Mouse (Mus musculus) CH12.LX (cell line): ENCODE data around the gene Olfr157. TPM values are rescaled to one million over a fixed set of nuclear protein-coding genes. Genes with fewer than 3 reads are reported as not detected.

ENCODE experiments used
- DNase-seq: peaks from one replicate; pipeline ENCODE4 v3.0.0-alpha.2; 2013; ENCODE audit errors: extremely low read depth
- H3K27ac ChIP-seq: 2 replicates; pipeline ENCODE4 v1.5.1; 2012; ENCODE audit warnings: low read depth, mild to moderate bottlenecking, control low read depth, moderate library complexity; ENCODE audit not compliant: insufficient read depth
- H3K27me3 ChIP-seq: replicated peaks from 2 replicates; pipeline ENCODE3; 2012; ENCODE audit warnings: inconsistent platforms
- H3K36me3 ChIP-seq, 2 experiments: replicated peaks in 1 of 2; 2 replicates each; pipeline versions ENCODE3 to v1.6.1; 2012; ENCODE audit warnings: inconsistent platforms in 1 of 2, low read length in 1 of 2, mild to moderate bottlenecking in 1 of 2, mixed read lengths in 1 of 2, moderate library complexity in 1 of 2; ENCODE audit not compliant: control insufficient read depth in 1 of 2, insufficient read depth in 1 of 2
- H3K4me1 ChIP-seq, 2 experiments: 2 replicates each; pipeline ENCODE4 v1.6.1; 2012; ENCODE audit warnings: inconsistent platforms in 1 of 2, moderate library complexity in 1 of 2; ENCODE audit not compliant: insufficient read depth in 2 of 2, control insufficient read depth in 1 of 2
- H3K4me2 ChIP-seq: 2 replicates; pipeline ENCODE4 v1.6.1; 2012; ENCODE audit warnings: low read depth, mild to moderate bottlenecking, control low read depth; ENCODE audit not compliant: poor library complexity, insufficient read depth, severe bottlenecking
- H3K4me3 ChIP-seq, 3 experiments: fragments of 150-350 bp in 1 of 3; sonication (generic) in 1 of 3; replicated peaks in 1 of 3; 2 replicates each; pipeline versions ENCODE3 to v1.5.1; 2011 to 2012; ENCODE audit warnings: low read depth in 2 of 3, low read length in 2 of 3, mild to moderate bottlenecking in 2 of 3, moderate library complexity in 2 of 3, control low read depth in 1 of 3, improper control_type of control experiment in 1 of 3, inconsistent platforms in 1 of 3, mixed read lengths in 1 of 3; ENCODE audit not compliant: poor library complexity in 1 of 3
- H3K79me2 ChIP-seq: replicated peaks from 2 replicates; pipeline ENCODE4 v1.6.1; 2012; ENCODE audit warnings: mild to moderate bottlenecking, moderate library complexity; ENCODE audit not compliant: control insufficient read depth, poor library complexity, insufficient read depth, severe bottlenecking; ENCODE audit errors: extremely low read depth
- H3K9ac ChIP-seq: 2 replicates; pipeline ENCODE4 v1.6.1; 2012; ENCODE audit warnings: low read depth, mild to moderate bottlenecking, control low read depth, moderate library complexity; ENCODE audit not compliant: insufficient read depth
- H3K9me3 ChIP-seq: replicated peaks from 2 replicates; pipeline ENCODE3; 2012; ENCODE audit warnings: low read length, inconsistent platforms, mixed read lengths
- CHD1 ChIP-seq: IDR thresholded peaks from 2 replicates; pipeline ENCODE4 v1.6.1; 2012; ENCODE audit warnings: low read depth, low read length, improper control_type of control experiment, inconsistent platforms
- CHD2 ChIP-seq: IDR thresholded peaks from 2 replicates; pipeline ENCODE4 v1.6.1; 2011; ENCODE audit warnings: low read length, improper control_type of control experiment
- ETS1 ChIP-seq: conservative IDR thresholded peaks from 2 replicates; pipeline ENCODE4 v1.6.1; 2012; ENCODE audit warnings: low read depth, mild to moderate bottlenecking, inconsistent platforms, low read length, improper control_type of control experiment, moderate library complexity
- IRF4 ChIP-seq: IDR thresholded peaks from 2 replicates; pipeline ENCODE4 v1.6.1; 2014; ENCODE audit warnings: low read depth, mild to moderate bottlenecking, inconsistent platforms, low read length, improper control_type of control experiment
- JUND ChIP-seq: conservative IDR thresholded peaks from 2 replicates; pipeline ENCODE4 v1.6.1; 2011; ENCODE audit warnings: low read depth, low read length, improper control_type of control experiment
- KAT2A ChIP-seq: IDR thresholded peaks from 2 replicates; pipeline ENCODE4 v1.6.1; 2012; ENCODE audit warnings: low read length, improper control_type of control experiment, inconsistent platforms; ENCODE audit not compliant: insufficient replicate concordance
- MXI1 ChIP-seq: IDR thresholded peaks from 2 replicates; pipeline ENCODE4 v1.6.1; 2011; ENCODE audit warnings: mild to moderate bottlenecking, low read depth, low read length, improper control_type of control experiment
- NRF1 ChIP-seq: IDR thresholded peaks from 2 replicates; pipeline ENCODE4 v1.6.1; 2014; ENCODE audit warnings: low read depth, mild to moderate bottlenecking, inconsistent platforms, low read length, improper control_type of control experiment, moderate library complexity
- POLR2A ChIP-seq: IDR thresholded peaks from 2 replicates; pipeline ENCODE4 v1.6.1; 2011; ENCODE audit warnings: low read depth, mild to moderate bottlenecking, improper control_type of control experiment, low read length
- RAD21 ChIP-seq: IDR thresholded peaks from 2 replicates; pipeline ENCODE4 v1.6.1; 2011; ENCODE audit warnings: low read depth, mild to moderate bottlenecking, low read length, improper control_type of control experiment, moderate library complexity
- RCOR1 ChIP-seq: conservative IDR thresholded peaks from 2 replicates; pipeline ENCODE4 v1.6.1; 2012; ENCODE audit warnings: low read depth, mild to moderate bottlenecking, inconsistent platforms, low read length, improper control_type of control experiment
- SIN3A ChIP-seq: IDR thresholded peaks from 2 replicates; pipeline ENCODE4 v1.6.1; 2012; ENCODE audit warnings: low read length, improper control_type of control experiment, inconsistent platforms
- SMC3 ChIP-seq: IDR thresholded peaks from 2 replicates; pipeline ENCODE4 v1.6.1; 2011; ENCODE audit warnings: low read depth, low read length, improper control_type of control experiment
- dilution Hi-C: fragments of 300-500 bp; cut with MboI; formaldehyde crosslinking; loops from 2 replicates; pipeline ENCODE4 v1.14.3; 2020; ENCODE audit warnings: low sequenced_read_pairs; ENCODE audit not compliant: extremely low pct_unique_long_range_greater_than_20kb, extremely low pct_ligation_motif_present
- in situ Hi-C: fragments of 300-500 bp; cut with MboI; formaldehyde crosslinking; loops from 3 replicates; pipeline ENCODE4 v1.14.3; 2019; ENCODE audit warnings: low sequenced_read_pairs, low pct_ligation_motif_present, low pct_unique_long_range_greater_than_20kb, mixed read lengths
- polyA plus RNA-seq: library from polyadenylated mRNA; unstranded; fragments of >175 nt; gene quantifications from 2 replicates; pipeline ENCODE4 v1.2.1, GENCODE M21; 2012; ENCODE audit warnings: low read depth; ENCODE audit not compliant: insufficient read length
- total RNA-seq, 2 experiments: library from RNA; depleted of rRNA; stranded (reverse); fragments of 300-350 nt in 1 of 2; fragments of >200 nt in 1 of 2; gene quantifications; 2 replicates each; pipeline ENCODE4 v1.2.3; 2012 to 2014

Olfr157 gene
- total and polyA plus RNA-seq, 3 experiments: 0.03 TPM; not detected in 2

- Histone ChIP-seq H3K36me3 (no peaks in the 10 kb centered on the region), H3K79me2 (no peaks in the 10 kb centered on the region; the same call in 1 of the 2 replicates), H3K9me3 (peaks cover 11% of the 10 kb centered on the region), H3K4me3 (peak overlapping the region; percentile 53 to 90 (median 73))
- dilution Hi-C loops: no loop called here
- in situ Hi-C loops: no loop called here
- TF ChIP-seq NRF1 (peak; percentile 53), JUND (no peak)
- TF ChIP-seq, all 38 proteins: peak for 1
- H3K4me2 ChIP-seq: peak overlapping the region; percentile 97
- H3K4me1 ChIP-seq: peaks cover 2 to 7% of the 10 kb centered on the region in 2 experiments
- peak overlapping the region; percentile 57 for H3K9ac ChIP-seq
- no peak for DNase-seq
- peaks cover 32% of the 10 kb centered on the region for H3K27me3 ChIP-seq
- H3K27ac ChIP-seq: no peak overlapping the region
Measured at GRCm38 (mm10) chr4:43875919-43876411, 36.0 kb upstream of the Olfr157 start.

- TF ChIP-seq IRF4 (no peak), POLR2A (peak; percentile 57; the same call in 1 of the 2 replicates), JUND (no peak), CHD1 (no peak), RCOR1 (no peak), SIN3A (no peak), KAT2A (no peak), RAD21 (no peak), MXI1 (peak; percentile 44; the same call in 1 of the 2 replicates), ETS1 (no peak), NRF1 (0 out of 2 replicates have a peak, but pooled peaks have one; percentile 12), SMC3 (no peak), CHD2 (peak; percentile 18; the same call in 1 of the 2 replicates)
- Histone ChIP-seq H3K4me1 (peaks cover 2 to 7% of the 10 kb centered on the region in 2 experiments), H3K9ac (peak within 1 kb of the TSS; percentile 57), H3K27me3 (peaks cover 36% of the 10 kb centered on the region), H3K36me3 (no peaks in the 10 kb centered on the region), H3K27ac (no peak within 1 kb of the TSS), H3K4me3 (peak within 1 kb of the TSS; percentile 53 to 90 (median 73)), H3K79me2 (no peaks in the 10 kb centered on the region; the same call in 1 of the 2 replicates), H3K9me3 (peaks cover 11% of the 10 kb centered on the region), H3K4me2 (peak within 1 kb of the TSS; percentile 97)
- dilution Hi-C loops (no loop called here), in situ Hi-C loops (no loop called here)
- DNase-seq: peak; percentile 67
Measured at GRCm38 (mm10) chr4:43875160-43875918, 35.3 kb upstream of the Olfr157 start, which contains the start of gene Reck. Gene Reck, plus strand, starts transcription at chr4:43875530.
